Mouse (Mus musculus) stomach, postnatal 0 days (tissue): ENCODE results near the gene Tspan31.

Source experiments
- CTCF ChIP-seq: IDR thresholded peaks from 2 replicates; pipeline ENCODE4 v1.5.1; 2016; ENCODE audit warnings: antibody characterized with exemption, low read depth, mild to moderate bottlenecking, moderate library complexity
- EP300 ChIP-seq: optimal IDR thresholded peaks from 2 replicates; pipeline ENCODE3; 2016; ENCODE audit warnings: antibody characterized with exemption

GRCm38 (mm10) chr10:127062503-127062902, 7.6 kb downstream of the Tspan31 start:
- no peak for TF ChIP-seq CTCF
- no peak for TF ChIP-seq EP300
